In genomic region chr1:90771172-90771571, GRCm38 (mm10) we compare ENCODE assay signal across 24 mouse cellular contexts.
DNase-seq lines count a peak whose midpoint lies in the region; ATAC-seq lines count a peak whose summit lies in the region.
"Had no signal": no experiment of that assay in that cellular context is flagged by ENCODE, and none has a peak within 500 bp of the region (broad histone marks: within the 10 kb centered on the region; RNA-seq: fewer than 3 reads in every experiment).

No protein-coding gene starts in this region.

- no peaks in the 10 kb centered on the region for H3K27me3 ChIP-seq in intestine, embryonic 16.5 days (replicated peaks; ENCODE audit: control insufficient read depth, insufficient read depth, low read length)
- H3K27me3 ChIP-seq in intestine, embryonic 15.5 days (replicated peaks): no peaks in the 10 kb centered on the region
- H3K27me3 ChIP-seq: forebrain, embryonic 13.5 days; liver, embryonic 15.5 days; midbrain, embryonic 13.5 days; neural tube, embryonic 13.5 days had no signal

- peaks cover 20% of the 10 kb centered on the region for H3K4me1 ChIP-seq in intestine, embryonic 16.5 days (ENCODE audit: control insufficient read depth, insufficient read depth, low read length)
- peaks cover 15% of the 10 kb centered on the region for H3K4me1 ChIP-seq in intestine, embryonic 15.5 days (replicated peaks)
- H3K4me1 ChIP-seq: forebrain, embryonic 13.5 days; liver, embryonic 15.5 days; midbrain, embryonic 13.5 days; neural tube, embryonic 13.5 days had no signal

- ATAC-seq in intestine, embryonic 16.5 days: no peak
- no peak for ATAC-seq in intestine, embryonic 15.5 days
- ATAC-seq: activated CD4-positive, CD25-positive, alpha-beta regulatory T cell, adult 4 months; forebrain, embryonic 13.5 days; midbrain, embryonic 13.5 days had no signal

- H3K4me3 ChIP-seq in intestine, embryonic 16.5 days (ENCODE audit: low read length): no peak overlapping the region
- no peak overlapping the region for H3K4me3 ChIP-seq in intestine, embryonic 15.5 days (replicated peaks)
- H3K4me3 ChIP-seq: forebrain, embryonic 13.5 days; liver, embryonic 15.5 days; midbrain, embryonic 13.5 days; neural tube, embryonic 13.5 days had no signal

- DNase-seq in 416B (ENCODE audit: low read depth) (peak; percentile 10), A20 (ENCODE audit: low read depth, low spot score) (peak; percentile 20)
- peak; percentile 12 for DNase-seq in induced T-regulatory cell, adult 2 months (ENCODE audit: low read depth)
- DNase-seq in adrenal gland, postnatal 4 days (ENCODE audit: low spot score in 2 of 2): no peak
- DNase-seq: adrenal gland, adult 2 months; adrenal gland, postnatal 36 days; cerebellum, adult 9-10 months; cerebellum, postnatal 36 days; embryo, embryonic 11 days; gastrocnemius, postnatal 10 days; kidney, adult 8-10 months; layer of hippocampus, postnatal 36 days; left cerebral cortex, postnatal 4 days; lung, embryonic 14.5 days; right cerebral cortex, postnatal 4 days had no signal

- H3K9me3 ChIP-seq in intestine, embryonic 16.5 days (ENCODE audit: control insufficient read depth, low read length): no peaks in the 10 kb centered on the region
- no peaks in the 10 kb centered on the region for H3K9me3 ChIP-seq in intestine, embryonic 15.5 days
- H3K9me3 ChIP-seq: forebrain, embryonic 13.5 days; liver, embryonic 15.5 days; midbrain, embryonic 13.5 days; neural tube, embryonic 13.5 days had no signal

- no peak overlapping the region for H3K4me2 ChIP-seq in intestine, embryonic 16.5 days (ENCODE audit: low read depth, low read length)
- H3K4me2 ChIP-seq in intestine, embryonic 15.5 days (replicated peaks): no peak overlapping the region
- H3K4me2 ChIP-seq: forebrain, embryonic 13.5 days; liver, embryonic 15.5 days; lung, embryonic 14.5 days; midbrain, embryonic 13.5 days; neural tube, embryonic 13.5 days had no signal

- WGBS in intestine, embryonic 16.5 days: 55% methylated on average over 4 of the region's 4 CpGs
- WGBS in intestine, embryonic 15.5 days: 63% methylated on average over 4 of the region's 4 CpGs

- 0 out of 2 replicates have a peak overlapping the region, but pooled peaks have one; percentile 10 for H3K27ac ChIP-seq in intestine, embryonic 16.5 days (ENCODE audit: low read length)
- no peak overlapping the region for H3K27ac ChIP-seq in intestine, embryonic 15.5 days
- H3K27ac ChIP-seq: forebrain, embryonic 13.5 days; kidney, postnatal 0 days; liver, embryonic 15.5 days; macrophage; midbrain, embryonic 13.5 days; neural tube, embryonic 13.5 days had no signal

- H3K9ac ChIP-seq in intestine, embryonic 16.5 days (ENCODE audit: low read depth, low read length): no peak overlapping the region
- no peak overlapping the region for H3K9ac ChIP-seq in intestine, embryonic 15.5 days
- H3K9ac ChIP-seq: forebrain, embryonic 13.5 days; liver, embryonic 15.5 days; lung, embryonic 14.5 days; midbrain, embryonic 13.5 days; neural tube, embryonic 13.5 days had no signal

- 0 out of 2 replicates have a peak, but pooled peaks cover 3% of the 10 kb centered on the region for H3K36me3 ChIP-seq in intestine, embryonic 16.5 days (ENCODE audit: control insufficient read depth, insufficient read depth, low read length)
- peaks cover 4% of the 10 kb centered on the region for H3K36me3 ChIP-seq in intestine, embryonic 15.5 days
- H3K36me3 ChIP-seq: liver, embryonic 15.5 days; midbrain, embryonic 13.5 days; neural tube, embryonic 13.5 days had no signal

Comparison
In these comparisons a context has a peak if more than half of its experiments do, and no peak if none do; other contexts are left out.
1. DNase-seq: peak in 416B (single experiment), A20 (single experiment) and induced T-regulatory cell, adult 2 months (single experiment); none in adrenal gland, postnatal 4 days (0 of 2).